Mouse (Mus musculus) embryonic facial prominence, embryonic 10.5 days (tissue): ENCODE measurements at regions not wholly inside any gene's neighbourhood (a gene's known extent, or its start where the extent isn't known, plus 50 kb on each side); places are given as distances from the start of the nearest gene placed in this dataset.

Experiments
- DNase-seq: peaks from one replicate; pipeline ENCODE4 v3.0.0-alpha.2; 2017; ENCODE audit warnings: low spot score
- H3K27ac ChIP-seq: fragments of 300-500 bp; sonication (generic); replicated peaks from 2 replicates; pipeline ENCODE4 v1.5.1; 2016; ENCODE audit warnings: mild to moderate bottlenecking
- H3K27me3 ChIP-seq: fragments of 300-500 bp; sonication (generic); replicated peaks from 2 replicates; pipeline ENCODE4 v1.6.1; 2016; ENCODE audit warnings: low read depth, mild to moderate bottlenecking; ENCODE audit not compliant: poor library complexity, severe bottlenecking
- H3K36me3 ChIP-seq: fragments of 300-500 bp; sonication (generic); replicated peaks from 2 replicates; pipeline ENCODE4 v1.6.1; 2016; ENCODE audit warnings: mild to moderate bottlenecking, moderate library complexity
- H3K4me1 ChIP-seq: fragments of 300-500 bp; sonication (generic); 2 replicates; pipeline ENCODE4 v1.6.1; 2016
- H3K4me3 ChIP-seq: fragments of 300-500 bp; sonication (generic); 2 replicates; pipeline ENCODE4 v1.5.1; 2016; ENCODE audit warnings: mild to moderate bottlenecking, moderate library complexity
- H3K9me3 ChIP-seq: fragments of 300-500 bp; sonication (generic); 2 replicates; pipeline ENCODE4 v1.6.1; 2016; ENCODE audit warnings: mild to moderate bottlenecking
- WGBS: fragments of 180-500 bp; shearing (Covaris S2); methylation state at CpG from one replicate; pipeline ENCODE4 v1.1.7; 2016; 5-methylcytosine and 5-hydroxymethylcytosine counted together

GRCm38 (mm10) chr3:104586342-104587175 lies 51.9 kb upstream of the Slc16a1 start:
- Histone ChIP-seq H3K27ac (no peak overlapping the region), H3K9me3 (no peaks in the 10 kb centered on the region), H3K36me3 (no peaks in the 10 kb centered on the region), H3K27me3 (no peaks in the 10 kb centered on the region), H3K4me1 (no peaks in the 10 kb centered on the region), H3K4me3 (no peak overlapping the region)
- WGBS: 88% methylated on average over 6 of the region's 6 CpGs
- no peak for DNase-seq

- H3K4me3 ChIP-seq: no peak overlapping the region
- no peak for DNase-seq
- H3K36me3 ChIP-seq: no peaks in the 10 kb centered on the region
- no peaks in the 10 kb centered on the region for H3K4me1 ChIP-seq
- no peaks in the 10 kb centered on the region for H3K27me3 ChIP-seq
- WGBS: 60% methylated on average over 6 of the region's 6 CpGs
- H3K27ac ChIP-seq: no peak overlapping the region
- H3K9me3 ChIP-seq: no peaks in the 10 kb centered on the region
Measured at GRCm38 (mm10) chr3:104585303-104585702, 53.2 kb upstream of the Slc16a1 start.

- Histone ChIP-seq H3K4me1 (no peaks in the 10 kb centered on the region), H3K27ac (no peak overlapping the region), H3K4me3 (no peak overlapping the region), H3K9me3 (no peaks in the 10 kb centered on the region), H3K36me3 (no peaks in the 10 kb centered on the region), H3K27me3 (no peaks in the 10 kb centered on the region)
- 62% methylated on average over 7 of the region's 7 CpGs for WGBS
- DNase-seq: no peak
Measured at GRCm38 (mm10) chr3:104583236-104583635, 55.2 kb upstream of the Slc16a1 start.

GRCm38 (mm10) chr3:104582521-104582920 lies 55.9 kb upstream of the Slc16a1 start:
- H3K27me3 ChIP-seq: no peaks in the 10 kb centered on the region
- H3K36me3 ChIP-seq: no peaks in the 10 kb centered on the region
- WGBS: 95% methylated on average over 10 of the region's 10 CpGs
- no peak overlapping the region for H3K4me3 ChIP-seq
- no peak for DNase-seq
- H3K27ac ChIP-seq: no peak overlapping the region
- no peaks in the 10 kb centered on the region for H3K9me3 ChIP-seq
- H3K4me1 ChIP-seq: no peaks in the 10 kb centered on the region

GRCm38 (mm10) chr3:104579186-104579585 lies 59.3 kb upstream of the Slc16a1 start:
- no peak for DNase-seq
- no peaks in the 10 kb centered on the region for H3K36me3 ChIP-seq
- H3K9me3 ChIP-seq: no peaks in the 10 kb centered on the region
- H3K27ac ChIP-seq: no peak overlapping the region
- WGBS: 64% methylated on average over 4 of the region's 4 CpGs
- no peak overlapping the region for H3K4me3 ChIP-seq
- no peaks in the 10 kb centered on the region for H3K27me3 ChIP-seq
- H3K4me1 ChIP-seq: no peaks in the 10 kb centered on the region

GRCm38 (mm10) chr3:104578374-104578773 lies 60.1 kb upstream of the Slc16a1 start:
- 54% methylated on average over 3 of the region's 3 CpGs for WGBS
- Histone ChIP-seq H3K4me3 (no peak overlapping the region), H3K27me3 (no peaks in the 10 kb centered on the region), H3K27ac (no peak overlapping the region), H3K36me3 (no peaks in the 10 kb centered on the region), H3K4me1 (no peaks in the 10 kb centered on the region), H3K9me3 (no peaks in the 10 kb centered on the region)
- no peak for DNase-seq

- Histone ChIP-seq H3K4me1 (no peaks in the 10 kb centered on the region), H3K27me3 (no peaks in the 10 kb centered on the region), H3K9me3 (no peaks in the 10 kb centered on the region), H3K36me3 (no peaks in the 10 kb centered on the region), H3K27ac (no peak overlapping the region), H3K4me3 (no peak overlapping the region)
- WGBS: 66% methylated on average over 5 of the region's 5 CpGs
- DNase-seq: no peak
Measured at GRCm38 (mm10) chr3:104577228-104577927, 61.1 kb upstream of the Slc16a1 start.

GRCm38 (mm10) chr3:104573277-104573940 lies 61.7 kb upstream of the Lrig2 start:
- 87% methylated on average over 5 of the region's 5 CpGs for WGBS
- H3K4me3 ChIP-seq: no peak overlapping the region

GRCm38 (mm10) chr3:104571935-104572631 lies 60.4 kb upstream of the Lrig2 start:
- H3K27ac ChIP-seq: no peak overlapping the region
- H3K36me3 ChIP-seq: no peaks in the 10 kb centered on the region
- WGBS: 79% methylated on average over 10 of the region's 10 CpGs
- no peaks in the 10 kb centered on the region for H3K9me3 ChIP-seq
- no peak overlapping the region for H3K4me3 ChIP-seq
- no peaks in the 10 kb centered on the region for H3K4me1 ChIP-seq
- no peak for DNase-seq
- no peaks in the 10 kb centered on the region for H3K27me3 ChIP-seq

More at GRCm38 (mm10) chr3:104573277-104573940, 61.7 kb upstream of the Lrig2 start:
- no peaks in the 10 kb centered on the region for H3K4me1 ChIP-seq
- no peaks in the 10 kb centered on the region for H3K27me3 ChIP-seq
- H3K9me3 ChIP-seq: no peaks in the 10 kb centered on the region
- H3K27ac ChIP-seq: no peak overlapping the region
- no peaks in the 10 kb centered on the region for H3K36me3 ChIP-seq
- no peak for DNase-seq

- WGBS: 46% methylated on average over 13 of the region's 13 CpGs
- Histone ChIP-seq H3K4me3 (no peak overlapping the region), H3K36me3 (no peaks in the 10 kb centered on the region), H3K27ac (peak overlapping the region; percentile 26; the same call in 1 of the 2 replicates), H3K27me3 (no peaks in the 10 kb centered on the region), H3K9me3 (no peaks in the 10 kb centered on the region), H3K4me1 (peaks cover 24% of the 10 kb centered on the region)
- DNase-seq: no peak
Measured at GRCm38 (mm10) chr3:104565423-104566230, 53.9 kb upstream of the Lrig2 start.

- WGBS: 58% methylated on average over 2 of the region's 2 CpGs
Measured at GRCm38 (mm10) chr3:104564857-104565256, 53.1 kb upstream of the Lrig2 start.

More at GRCm38 (mm10) chr3:104564857-104565256, 53.1 kb upstream of the Lrig2 start:
- no peaks in the 10 kb centered on the region for H3K36me3 ChIP-seq
- no peaks in the 10 kb centered on the region for H3K9me3 ChIP-seq
- DNase-seq: no peak
- H3K4me3 ChIP-seq: no peak overlapping the region
- no peaks in the 10 kb centered on the region for H3K27me3 ChIP-seq
- H3K4me1 ChIP-seq: peaks cover 24% of the 10 kb centered on the region
- no peak overlapping the region for H3K27ac ChIP-seq
